ENCODE assay signal across 10 mouse cellular contexts in the genomic region with DNA sequence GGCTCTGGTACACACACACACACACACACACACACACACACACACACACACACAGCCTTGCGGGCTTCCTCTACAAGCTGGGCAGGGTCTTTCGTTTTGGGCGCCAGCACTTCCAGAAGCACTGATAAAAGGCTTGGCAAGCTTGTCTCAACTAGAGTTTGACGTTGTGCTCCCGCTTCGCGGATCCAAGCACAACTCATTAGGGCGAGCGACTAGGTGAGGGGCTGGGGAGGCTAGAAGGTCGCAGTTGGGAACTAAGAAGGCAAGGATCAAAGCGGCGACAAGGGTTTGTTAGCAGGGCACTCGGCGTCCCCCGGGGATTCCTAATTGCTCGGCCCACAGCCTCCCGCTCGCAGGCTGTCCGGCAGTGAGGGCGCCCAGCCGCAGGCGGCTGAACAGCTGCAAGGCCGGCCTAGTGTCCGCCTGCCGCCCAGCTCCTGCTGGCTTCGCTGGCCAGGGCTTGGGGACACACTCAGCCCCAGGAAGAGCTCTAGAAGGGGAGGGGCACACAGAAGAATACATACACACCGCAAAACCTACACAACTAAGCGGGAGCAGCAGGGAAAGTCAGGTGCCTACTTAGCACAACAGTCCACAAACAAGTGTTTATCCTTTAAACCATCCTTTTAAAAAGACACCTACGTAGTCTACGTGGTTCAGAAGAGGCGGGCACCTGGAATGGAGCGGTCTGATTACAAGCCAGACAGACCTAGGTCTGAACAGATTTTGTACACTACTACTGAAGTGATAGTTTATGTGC. TPM values are rescaled to one million over a fixed set of nuclear protein-coding genes. Genes with fewer than 3 reads are reported as not detected.
A peak's percentile ranks its signal among the peaks of the same experiment; 100 is the strongest.
DNase-seq lines count a peak whose midpoint lies in the region; ATAC-seq and TF ChIP-seq lines count a peak whose summit lies in the region.
"Had no signal": no experiment of that assay in that cellular context is flagged by ENCODE, and none has a peak within 500 bp of the region (broad histone marks: within the 10 kb centered on the region; RNA-seq: fewer than 3 reads in every experiment).

No protein-coding gene starts in this region.

- no peaks in the 10 kb centered on the region for H3K9me3 ChIP-seq in midbrain, embryonic 11.5 days (ENCODE audit: control insufficient read depth, low read length)

- H3K27me3 ChIP-seq in testis, adult 2 months (ENCODE audit: control insufficient read depth, insufficient read depth, low read length), result peaks cover 6% of the 10 kb centered on the region
- peaks cover 88% of the 10 kb centered on the region for H3K27me3 ChIP-seq in midbrain, embryonic 11.5 days (ENCODE audit: control insufficient read depth, insufficient read depth, low read length)

- WGBS in midbrain, embryonic 11.5 days, result under 1% methylated on average over 32 of the region's 32 CpGs

- H3K27ac ChIP-seq in testis, adult 2 months (ENCODE audit: control insufficient read depth, insufficient read depth, low read depth, low read length), result no peak overlapping the region
- H3K27ac ChIP-seq in midbrain, embryonic 11.5 days (ENCODE audit: low read depth, low read length), result peak overlapping the region; percentile 2
- H3K27ac ChIP-seq in gastrocnemius, adult 2 months, result no peak overlapping the region

- no peaks in the 10 kb centered on the region for H3K36me3 ChIP-seq in testis, adult 2 months (ENCODE audit: control insufficient read depth, insufficient read depth, low read length)
- no peaks in the 10 kb centered on the region for H3K36me3 ChIP-seq in midbrain, embryonic 11.5 days (ENCODE audit: control insufficient read depth, insufficient read depth, low read length)

- 0 out of 2 replicates have a peak, but pooled peaks have one; percentile 30 for TF ChIP-seq POLR2A in testis, adult 2 months (IDR thresholded peaks at IDR 0.05; ENCODE audit: control insufficient read depth, low read depth, low read length)

- H3K9ac ChIP-seq in midbrain, embryonic 11.5 days (ENCODE audit: low read length), result peak overlapping the region; percentile 21

- DNase-seq in cerebellum, adult 11-12 months, result peak; percentile 68
- DNase-seq in testis, postnatal 10 days (ENCODE audit: low spot score), result no peak
- DNase-seq in midbrain, embryonic 11.5 days (ENCODE audit: low spot score, missing footprints), result peak; percentile 96
- no peak for DNase-seq in thymus, postnatal 4 days
- no peak for DNase-seq in gastrocnemius, adult 2 months
- DNase-seq in gastrocnemius, adult 18-20 months (ENCODE audit: low spot score), result no peak

- H3K4me1 ChIP-seq in testis, adult 2 months (ENCODE audit: control insufficient read depth, insufficient read depth, low read length), result peaks cover 22% of the 10 kb centered on the region
- H3K4me1 ChIP-seq in midbrain, embryonic 11.5 days (ENCODE audit: control insufficient read depth, insufficient read depth, low read length), result peaks cover 13% of the 10 kb centered on the region

- H3K4me3 ChIP-seq in testis, adult 2 months (ENCODE audit: control insufficient read depth, low read depth, low read length), result peak overlapping the region; percentile 12; the same call in 1 of the 2 replicates
- H3K4me3 ChIP-seq in midbrain, embryonic 11.5 days (ENCODE audit: low read depth, low read length), result peak overlapping the region; percentile 32
- no peak overlapping the region for H3K4me3 ChIP-seq in gastrocnemius, adult 2 months

- no peak for ATAC-seq in cerebellum, adult (ENCODE audit: insufficient number of reproducible peaks, low FRiP score, low TSS enrichment)
- ATAC-seq in midbrain, embryonic 11.5 days (ENCODE audit: low FRiP score), result peak; percentile 59

- intact Hi-C loops in gastrocnemius, adult 2 months (cut with DNase I), result no loop called here

- no peak for TF ChIP-seq CTCF in testis, adult 2 months (IDR thresholded peaks at IDR 0.05; ENCODE audit: control insufficient read depth, insufficient read depth, insufficient replicate concordance, low read depth, low read length)
- no peak for TF ChIP-seq CTCF in gastrocnemius, adult 2 months (IDR thresholded peaks at IDR 0.05)

- peak overlapping the region; percentile 27 for H3K4me2 ChIP-seq in midbrain, embryonic 11.5 days

RNA-seq across cellular contexts. Expression of a gene that starts 6.1 kb away (rescaled TPM):
- polyA plus RNA-seq in testis, adult 2 months (2012; rRNA removed), result 0.28 and 0.30 TPM in 2 replicates
- 10.3 and 12.4 TPM in 2 replicates for polyA plus RNA-seq in midbrain, embryonic 11.5 days (2014; fragmentation: Nextera tagmentation; extraction: Ambion mirVana)
- total RNA-seq in gastrocnemius, adult 2 months (2021), result not detected
- not detected for total RNA-seq in gastrocnemius, adult 18-20 months (2021)
- total RNA-seq: common myeloid progenitor, adult 5-6 weeks had no signal
- polyA plus RNA-seq: heart, postnatal 0 days had no signal

Comparison
In these comparisons a context has a peak if more than half of its experiments do, and no peak if none do; other contexts are left out.
1. DNase-seq: peak in cerebellum, adult 11-12 months (single experiment) and midbrain, embryonic 11.5 days (single experiment); none in testis, postnatal 10 days (single experiment), thymus, postnatal 4 days (single experiment), gastrocnemius, adult 2 months (single experiment) and gastrocnemius, adult 18-20 months (single experiment).